Mouse (Mus musculus): ENCODE data around the gene Sspo.

GRCm38 (mm10) chr6:48546271-48546670, 98.2 kb downstream of the Sspo start:
- no peak for TF ChIP-seq POLR2A (IDR thresholded peaks at IDR 0.05; ENCODE audit: control insufficient read depth in 1 of 2, insufficient read depth in 1 of 2, low read depth in 1 of 2, low read length in 2 of 2, poor library complexity in 1 of 2)
- TF ChIP-seq GATA1 (IDR thresholded peaks at IDR 0.05; ENCODE audit: low read depth, low read length) = no peak
- no peak for TF ChIP-seq CTCF (IDR thresholded peaks at IDR 0.05 in 2 of 3, conservative IDR thresholded peaks at IDR 0.05 in 1 of 3; ENCODE audit: control insufficient read depth in 1 of 3, insufficient read depth in 1 of 3, low read depth in 2 of 3, low read length in 3 of 3, poor library complexity in 1 of 3, severe bottlenecking in 1 of 3)
- no peak for TF ChIP-seq ZNF384 (IDR thresholded peaks at IDR 0.05; ENCODE audit: low read depth, low read length)
- no peak for TF ChIP-seq RCOR1 (IDR thresholded peaks at IDR 0.05; ENCODE audit: low read depth, low read length)
- TF ChIP-seq ZKSCAN1 (IDR thresholded peaks at IDR 0.05; ENCODE audit: low read depth, low read length) = no peak
